Mouse (Mus musculus) embryo, embryonic 9.5 days (tissue): Measurements from ENCODE around the gene Tpx2.

Experiments used
- DNase-seq: peaks from one replicate; pipeline ENCODE4 v3.0.0-alpha.2; 2017; ENCODE audit errors: extremely low spot score

The Tpx2 gene

DNA sequence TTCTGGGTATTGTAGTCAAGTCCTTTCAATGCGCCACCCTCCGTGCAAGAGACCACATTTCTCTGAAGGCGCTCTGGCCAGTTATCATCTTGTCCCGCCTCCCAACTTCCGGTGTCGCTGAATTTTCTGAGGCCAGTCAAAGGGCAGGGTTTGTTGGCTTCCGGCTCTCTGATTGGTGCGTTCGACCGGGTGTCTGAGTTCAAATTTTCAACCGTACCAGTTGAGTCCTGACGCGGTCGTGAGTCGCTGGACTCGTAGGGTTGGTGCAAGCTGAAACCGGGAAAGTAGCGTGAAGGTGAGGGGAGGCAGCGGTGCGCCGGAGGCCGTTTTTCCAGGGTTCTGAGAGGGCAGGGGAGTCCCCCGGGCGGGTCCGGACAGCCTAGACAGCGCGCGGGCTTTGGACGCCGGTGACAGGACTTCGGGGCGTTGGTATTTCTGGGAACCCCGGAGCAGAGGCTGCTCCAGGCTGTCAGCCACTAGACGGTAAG, at the start of gene Tpx2:
Tpx2 (plus strand) TSS at position 150 of the 488 bp plus-strand sequence.
- peak; percentile 99 for DNase-seq

DNA sequence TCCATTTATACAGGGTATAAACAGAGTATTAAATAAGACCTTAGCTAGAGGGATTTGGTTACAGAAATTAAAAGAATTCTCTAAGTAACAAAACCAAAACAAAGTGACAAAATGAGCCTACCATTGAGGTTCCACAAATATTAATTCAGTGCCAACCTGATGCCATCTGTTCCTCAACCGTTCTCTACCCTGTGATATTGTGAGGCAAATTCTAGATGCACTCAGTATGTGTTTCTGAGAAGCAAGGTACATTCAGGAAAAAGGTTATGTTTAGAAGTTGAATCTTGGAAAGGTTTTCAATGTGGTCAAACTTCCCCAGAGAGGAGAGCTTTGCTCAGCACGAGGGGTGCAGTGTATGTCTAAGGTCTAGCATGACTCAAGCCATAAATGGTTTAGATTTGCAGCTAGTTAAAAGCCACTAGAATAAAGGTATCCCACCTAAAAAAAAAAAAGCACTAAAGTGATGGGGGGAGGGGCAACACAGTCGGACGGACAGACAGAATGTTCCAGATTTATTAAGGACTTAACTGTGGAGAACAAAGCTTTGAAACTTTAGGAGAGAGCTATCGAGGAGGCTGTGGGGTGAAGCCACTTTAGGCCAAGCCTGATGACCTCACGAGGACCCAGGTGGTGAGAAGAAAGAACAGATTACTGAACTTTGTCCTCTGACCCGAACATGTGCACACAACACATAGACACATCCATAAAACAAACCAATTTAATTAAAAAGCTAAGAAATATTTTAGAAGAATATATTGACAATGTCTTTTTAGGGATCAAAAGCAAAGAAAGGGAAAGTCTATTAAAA, 47.6 kb upstream of the Tpx2 start:
- no peak for DNase-seq

DNA sequence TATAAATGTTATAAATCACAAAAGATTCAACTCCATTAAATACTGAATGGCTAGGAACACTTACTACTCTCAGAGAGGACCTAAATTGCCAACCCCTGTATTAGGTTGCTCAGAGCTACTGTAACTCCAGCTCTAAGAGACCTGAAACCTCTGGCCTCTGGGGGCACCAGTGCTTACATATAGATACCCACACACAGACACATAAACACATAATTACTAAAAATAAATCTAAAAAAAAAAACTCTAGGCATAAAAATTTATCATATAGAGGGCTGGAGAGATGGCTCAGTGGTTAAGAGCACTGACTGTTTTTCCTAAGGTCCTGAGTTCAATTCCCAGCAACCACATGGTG, 47.0 kb upstream of the Tpx2 start:
- no peak for DNase-seq

DNA sequence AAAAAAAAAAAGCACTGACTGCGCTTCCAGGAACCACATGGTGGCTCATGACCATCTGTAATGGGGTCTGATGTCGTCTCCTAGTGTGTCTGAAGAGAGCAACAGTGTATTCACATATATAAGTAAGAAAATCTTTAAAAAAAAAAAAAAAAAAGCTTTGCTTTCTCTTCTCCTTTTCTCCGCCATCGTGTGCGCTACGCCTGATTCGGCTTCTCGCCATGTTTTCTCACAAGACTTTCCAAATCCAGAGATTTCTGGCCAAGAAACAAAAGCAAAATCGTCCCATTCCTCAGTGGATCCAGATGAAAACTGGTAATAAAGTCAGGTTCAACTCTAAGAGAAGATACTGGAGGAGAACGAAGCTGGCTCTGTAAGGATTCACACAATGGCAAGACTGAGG, 45.5 kb upstream of the Tpx2 start:
- no peak for DNase-seq

DNA sequence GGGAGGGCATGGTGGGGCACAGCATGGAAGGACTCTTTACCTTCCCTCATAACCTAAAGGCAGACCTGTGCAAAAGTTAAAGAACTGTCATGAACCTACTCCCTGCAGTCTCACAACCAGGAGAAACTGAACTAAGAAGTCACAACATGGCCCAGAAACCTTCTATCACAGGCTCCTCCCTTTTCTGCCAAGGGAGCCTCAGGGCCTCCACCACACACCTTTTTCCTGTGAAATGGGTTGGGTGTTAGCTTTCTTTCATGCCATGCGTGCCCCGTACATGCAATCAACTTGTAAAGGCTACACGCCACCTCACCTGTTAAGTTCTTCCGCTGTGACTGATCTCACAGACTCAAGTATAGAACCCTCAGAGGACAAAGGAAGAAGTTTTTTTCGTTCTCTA, 44.7 kb upstream of the Tpx2 start:
- no peak for DNase-seq

DNA sequence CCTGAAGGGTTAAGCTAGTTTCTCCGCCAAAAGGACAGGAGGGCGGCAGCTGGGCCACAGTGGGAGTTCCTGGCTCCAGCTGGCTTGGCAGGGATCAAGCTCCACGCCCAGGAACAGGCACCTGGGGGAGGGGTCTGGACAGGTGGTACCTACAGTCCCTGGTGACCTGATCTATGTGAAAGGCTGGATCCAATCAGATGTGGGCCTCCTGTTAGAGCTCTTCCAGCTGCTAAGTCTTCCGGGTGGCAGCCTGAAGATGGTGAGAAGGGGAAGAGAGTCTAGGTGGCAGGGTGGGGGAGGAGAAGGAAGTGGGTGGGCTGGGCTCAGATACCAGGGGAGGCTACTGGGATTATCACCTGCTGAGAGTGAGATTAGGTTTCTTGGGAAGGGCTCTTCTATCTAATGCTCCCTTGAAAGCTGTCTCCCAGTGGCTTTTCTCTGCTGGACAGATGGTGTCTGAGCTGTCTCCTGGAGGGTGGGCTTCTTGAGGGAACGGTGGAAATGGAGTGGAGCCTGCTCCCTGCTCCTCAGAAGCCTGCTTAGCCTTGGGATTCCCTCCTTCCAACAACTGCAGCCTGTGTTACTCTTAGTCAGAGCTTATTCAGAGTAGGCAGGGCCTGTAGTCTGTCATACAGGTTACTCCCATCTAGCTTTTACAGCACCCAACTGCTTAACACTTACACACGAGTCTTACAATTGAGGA, 43.2 kb upstream of the Tpx2 start:
- no peak for DNase-seq

DNA sequence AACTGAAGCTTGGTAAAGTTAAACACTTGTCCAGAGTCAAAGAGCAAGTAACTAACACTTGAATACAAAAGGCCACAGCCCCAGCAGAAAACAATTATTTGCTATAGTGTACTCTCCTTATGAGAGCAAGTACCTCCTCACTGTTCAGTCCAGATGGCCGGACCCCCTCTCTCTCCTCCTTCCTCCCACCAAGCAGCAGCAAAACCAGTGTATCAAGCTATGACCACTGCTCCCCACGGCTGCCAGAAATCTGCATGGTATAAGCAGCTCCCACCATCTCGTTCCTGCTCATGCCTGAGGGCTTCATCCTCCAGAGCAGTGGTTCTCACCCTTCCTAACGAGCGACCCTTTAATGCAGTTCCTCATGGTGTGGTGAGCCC, 42.7 kb upstream of the Tpx2 start:
- DNase-seq, result no peak

DNA sequence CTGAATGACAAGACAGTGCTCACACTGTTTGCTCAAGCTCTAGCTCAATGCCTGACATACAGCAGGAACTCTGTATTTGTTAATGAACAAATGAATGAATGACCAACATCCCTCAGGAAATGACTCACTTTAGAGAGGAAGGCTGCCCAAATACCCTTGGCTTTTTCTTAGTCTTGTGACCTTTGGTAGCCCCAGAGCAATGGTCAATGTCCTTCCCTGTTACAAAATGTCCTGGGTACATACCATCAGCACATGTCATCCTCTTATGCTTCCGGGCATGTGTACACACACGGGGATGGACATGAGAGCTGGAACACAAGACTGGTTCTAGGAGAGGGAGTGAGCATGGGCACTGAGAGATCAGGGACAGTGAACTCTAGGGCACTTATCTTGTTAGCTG, 41.7 kb upstream of the Tpx2 start:
- no peak for DNase-seq

DNA sequence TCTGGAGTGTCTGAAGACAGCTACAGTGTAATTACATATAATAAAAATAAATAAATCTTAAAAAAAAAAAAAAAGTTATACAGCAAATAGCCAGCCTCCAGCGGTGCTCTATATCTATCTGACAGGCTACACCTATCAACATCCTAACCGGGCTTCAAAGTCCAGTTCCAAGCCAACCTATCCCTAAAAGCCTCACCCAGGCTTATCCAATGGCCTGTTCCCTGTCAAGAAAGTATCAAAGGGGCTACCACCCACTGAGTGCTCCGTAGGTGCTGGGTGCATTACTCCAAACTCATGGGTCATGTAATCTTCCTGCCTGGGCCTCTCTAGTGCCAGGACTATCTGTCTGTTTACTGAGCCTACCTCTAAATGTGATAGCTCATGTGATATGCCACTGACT, 39.6 kb upstream of the Tpx2 start:
- DNase-seq, result no peak

DNA sequence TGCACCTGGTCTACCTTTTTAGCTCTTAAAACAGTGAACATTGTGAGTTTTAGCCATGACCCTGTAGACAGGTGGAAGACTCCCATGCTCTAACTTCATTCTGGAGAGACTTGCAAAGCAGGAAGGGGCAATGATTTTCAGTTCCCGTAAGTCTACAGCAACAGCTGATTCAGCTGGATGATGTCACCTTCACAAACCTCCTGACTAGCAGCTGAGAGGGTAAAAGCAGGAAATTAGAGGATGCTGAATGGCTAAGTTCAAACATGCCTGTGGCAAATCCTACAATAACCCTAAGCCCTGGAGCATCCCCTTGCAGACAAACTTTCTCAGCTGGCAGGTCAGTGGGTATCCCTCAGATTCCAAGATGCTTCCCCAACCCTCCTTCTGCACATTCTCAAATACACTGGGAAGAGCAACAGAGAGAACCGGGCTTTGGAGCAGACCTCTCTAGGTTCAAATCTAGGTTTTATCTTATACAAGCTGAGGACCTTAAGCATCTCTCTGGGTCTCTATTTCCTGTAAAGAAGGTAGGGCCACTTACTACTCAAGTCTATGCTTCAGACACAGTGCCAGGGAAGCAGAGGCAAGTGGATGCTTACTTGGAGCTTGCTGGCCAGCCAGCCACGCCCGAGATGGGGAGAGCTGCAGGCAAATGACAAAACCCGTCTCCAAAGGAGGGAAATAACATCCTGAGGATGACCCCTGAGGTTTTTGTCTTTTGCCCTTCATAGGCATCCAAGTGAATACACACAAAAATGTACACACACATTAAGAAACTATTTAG, 37.4 kb upstream of the Tpx2 start:
- DNase-seq, result no peak

DNA sequence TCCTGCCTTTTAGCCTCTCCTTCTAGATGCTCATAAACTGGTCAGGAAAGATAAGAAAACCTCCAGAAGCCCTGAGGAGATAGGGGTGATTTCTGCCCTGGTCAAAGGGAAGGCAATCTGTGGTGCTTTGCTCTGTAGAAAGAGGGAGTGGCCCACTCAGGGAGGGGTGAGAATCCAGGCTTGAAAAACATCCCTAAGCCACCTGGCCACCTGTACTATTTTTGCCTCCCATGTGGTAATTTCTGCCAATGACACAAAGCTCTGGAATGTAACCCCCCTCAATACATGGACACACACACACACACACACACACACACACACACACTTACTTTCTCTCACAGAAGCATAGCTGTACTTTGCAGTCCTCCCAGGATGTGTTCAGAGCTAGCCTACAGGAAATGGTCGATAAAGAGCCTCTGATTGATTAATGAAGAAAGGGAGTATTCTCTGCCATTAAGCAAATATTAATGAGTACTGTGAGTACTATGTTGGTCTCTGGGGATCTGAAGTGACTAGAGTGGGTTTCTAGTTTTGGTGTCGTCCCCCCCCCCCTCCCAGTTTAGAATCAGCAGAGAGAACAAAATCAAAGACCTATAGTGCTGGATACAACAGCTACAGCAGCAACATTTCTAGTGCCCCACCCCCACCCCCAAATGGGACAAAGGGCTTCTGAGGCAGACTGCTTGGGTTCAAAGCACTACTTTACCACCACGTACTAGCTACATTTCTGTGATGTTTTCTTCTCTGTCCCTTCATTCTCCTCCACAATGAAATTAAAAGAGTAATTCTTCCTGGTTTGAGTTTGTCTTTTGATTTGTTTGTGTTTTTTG, 36.2 kb upstream of the Tpx2 start:
- no peak for DNase-seq

DNA sequence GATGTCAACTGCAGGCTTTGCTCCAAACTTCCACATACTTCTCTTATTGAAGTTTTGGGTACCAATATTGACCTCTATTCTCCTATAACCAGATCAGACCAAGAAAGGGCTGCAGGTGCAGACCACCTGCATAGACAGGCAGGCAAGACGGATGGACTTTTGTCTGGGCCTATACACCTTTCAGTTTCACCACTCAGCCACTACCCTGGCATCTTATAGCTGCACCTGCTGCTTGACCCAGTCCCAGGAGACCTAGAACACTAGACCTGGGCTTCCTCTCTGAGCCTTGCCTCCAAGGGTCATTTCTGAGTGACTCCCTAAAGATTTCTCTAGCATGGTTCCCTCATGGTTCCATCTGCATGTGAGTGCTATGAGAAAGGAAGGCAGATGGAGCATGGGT, 34.5 kb upstream of the Tpx2 start:
- no peak for DNase-seq

DNA sequence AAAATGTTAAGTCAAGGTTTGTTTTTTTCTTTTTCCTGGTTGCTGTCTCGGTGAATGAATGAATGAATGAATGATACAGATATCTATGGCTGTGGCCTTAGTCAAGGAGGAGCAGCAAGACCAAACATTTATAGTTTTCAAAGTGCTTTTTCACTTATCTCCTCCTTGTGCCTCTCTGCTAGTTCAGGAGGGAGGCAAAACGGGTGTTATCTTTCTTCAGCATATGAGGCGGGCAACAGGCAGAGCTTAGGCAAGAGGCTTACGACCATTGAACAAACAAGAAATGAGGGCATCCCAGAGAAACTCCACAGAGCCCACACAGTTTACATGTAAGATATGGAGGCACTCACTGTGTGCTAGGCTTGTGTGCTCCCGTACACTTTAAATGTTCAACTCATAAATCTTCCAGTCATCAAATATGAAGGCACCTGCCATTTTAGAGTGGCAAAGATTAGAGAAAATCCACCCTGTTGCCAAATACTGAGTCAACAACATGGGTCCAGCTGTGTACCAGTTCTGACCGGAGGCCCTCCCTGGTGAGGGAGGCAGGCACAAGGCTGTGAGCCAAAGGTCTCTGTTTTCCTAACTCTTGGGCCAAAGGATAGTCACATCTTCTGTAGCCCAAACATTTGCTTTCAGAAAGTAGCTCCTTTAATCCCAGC, 33.4 kb upstream of the Tpx2 start:
- DNase-seq, result no peak

DNA sequence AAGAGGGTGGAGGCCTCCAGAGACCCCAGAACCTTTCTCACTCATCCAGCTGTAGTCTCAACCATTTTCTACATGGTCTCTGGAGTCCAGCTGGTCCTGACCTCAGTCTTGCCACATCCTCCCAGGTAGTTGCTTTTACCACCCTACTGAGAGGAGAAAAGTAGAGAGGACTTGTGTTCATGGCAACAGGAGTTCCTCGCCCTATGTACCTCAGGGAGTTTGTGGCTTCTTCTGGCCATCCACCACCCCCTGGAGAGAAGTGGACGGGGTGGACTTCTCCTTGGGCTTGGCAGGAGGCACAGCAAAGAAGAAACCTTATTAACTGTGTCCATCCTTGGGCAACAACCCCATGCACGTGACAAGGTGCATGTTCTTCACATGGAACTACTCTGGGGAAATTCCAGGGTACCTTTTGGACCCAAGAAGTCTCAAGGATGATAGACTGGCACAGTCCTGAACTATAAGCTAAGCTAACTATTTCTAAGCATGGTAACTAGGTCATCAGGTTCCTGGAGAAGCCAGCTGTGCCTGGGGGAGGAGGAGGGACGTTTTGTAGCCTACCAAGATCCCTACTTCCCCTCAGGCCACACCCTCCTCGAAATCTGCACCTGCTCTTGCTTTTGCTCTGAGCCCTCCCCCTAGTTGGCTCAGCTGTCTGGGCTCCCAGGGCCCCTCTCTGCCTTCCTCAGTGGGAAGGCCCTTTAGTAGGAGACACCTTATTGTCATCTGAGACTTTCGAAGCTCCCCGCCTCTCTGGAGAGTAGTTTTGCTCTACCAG, 31.7 kb upstream of the Tpx2 start:
- DNase-seq, result no peak

DNA sequence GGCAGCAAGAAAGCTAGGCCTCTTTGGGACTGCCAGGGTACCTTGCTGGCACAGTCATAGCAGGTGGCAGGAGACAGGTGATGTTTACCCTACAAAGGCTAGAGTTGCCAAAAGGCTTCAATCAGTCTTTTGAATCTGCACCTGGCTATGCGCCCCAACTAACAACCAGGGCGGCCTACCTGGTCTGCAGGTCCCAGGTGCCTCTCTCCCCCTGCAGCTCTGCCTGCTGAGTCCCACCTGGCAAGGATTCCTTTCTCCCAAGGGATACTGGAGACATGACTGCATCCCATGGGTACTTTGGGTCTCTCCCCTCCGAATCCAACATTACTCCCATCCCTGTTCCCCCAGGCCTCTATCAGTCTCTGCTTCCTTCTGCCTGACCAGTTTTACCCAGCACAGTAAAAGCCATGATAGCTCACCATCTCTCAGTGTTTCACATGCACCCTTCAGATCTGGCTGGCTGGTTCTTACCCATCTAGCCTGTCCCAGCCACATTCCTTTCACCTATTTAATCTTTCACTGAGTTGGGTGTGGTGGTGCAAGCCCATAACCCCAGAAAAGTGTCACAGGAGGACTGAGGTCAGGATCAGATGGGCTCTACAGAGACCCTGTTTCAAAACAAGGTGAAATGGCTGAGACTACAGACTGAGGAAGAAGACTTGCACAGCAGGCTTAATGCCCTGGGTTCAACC, 31.0 kb upstream of the Tpx2 start:
- DNase-seq, result no peak

DNA sequence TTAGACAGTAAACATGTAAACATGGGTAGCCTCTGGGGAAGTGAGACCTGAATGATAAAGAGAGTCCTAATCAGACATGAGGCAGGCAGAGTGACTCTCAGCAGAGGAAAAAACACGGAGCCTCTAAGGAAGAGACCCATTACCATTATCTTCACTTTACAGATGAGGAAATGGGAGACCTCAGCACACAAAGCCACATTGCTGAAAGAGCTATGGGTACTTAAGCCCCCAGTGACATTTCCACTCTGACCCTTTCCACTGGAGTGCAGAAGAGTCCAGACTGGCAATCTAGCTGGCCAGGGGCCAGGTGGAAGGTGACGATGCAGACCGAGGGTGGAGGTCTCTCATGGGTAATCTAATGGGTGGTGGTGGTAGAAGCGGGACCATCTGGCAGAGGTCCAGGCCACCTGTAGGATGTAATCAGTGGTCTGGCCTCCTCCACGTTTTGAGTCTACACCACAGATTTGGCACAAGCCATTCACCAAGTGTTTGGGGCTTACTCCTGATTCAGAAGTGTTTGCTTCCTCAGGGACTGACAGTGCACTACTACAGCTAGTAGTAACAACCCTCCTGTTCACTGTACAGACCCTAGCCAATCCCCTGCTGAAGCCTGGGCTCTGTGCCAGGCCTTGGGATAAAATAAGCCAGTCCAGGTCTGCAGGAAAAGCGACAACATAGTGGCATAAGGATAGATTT, 30.0 kb upstream of the Tpx2 start:
- no peak for DNase-seq

DNA sequence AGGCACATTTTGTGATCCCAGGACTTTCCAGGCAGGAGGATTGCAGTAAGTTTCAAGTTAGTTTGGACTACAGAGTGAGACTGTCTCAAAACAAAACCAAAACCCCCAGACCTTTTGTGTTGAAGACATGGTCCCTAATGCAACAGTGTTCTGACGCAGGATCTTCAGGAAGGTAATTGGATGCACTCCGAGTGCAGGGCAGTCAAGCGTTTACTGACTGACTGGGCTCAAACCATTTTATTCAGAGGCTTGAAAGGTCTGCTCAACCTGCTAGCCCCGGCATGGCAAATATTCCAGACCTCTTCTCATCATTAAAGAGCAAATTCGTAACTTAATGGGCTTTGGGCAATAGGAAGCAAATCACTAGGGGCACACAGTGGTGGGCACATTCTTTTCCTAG, 29.1 kb upstream of the Tpx2 start:
- no peak for DNase-seq

DNA sequence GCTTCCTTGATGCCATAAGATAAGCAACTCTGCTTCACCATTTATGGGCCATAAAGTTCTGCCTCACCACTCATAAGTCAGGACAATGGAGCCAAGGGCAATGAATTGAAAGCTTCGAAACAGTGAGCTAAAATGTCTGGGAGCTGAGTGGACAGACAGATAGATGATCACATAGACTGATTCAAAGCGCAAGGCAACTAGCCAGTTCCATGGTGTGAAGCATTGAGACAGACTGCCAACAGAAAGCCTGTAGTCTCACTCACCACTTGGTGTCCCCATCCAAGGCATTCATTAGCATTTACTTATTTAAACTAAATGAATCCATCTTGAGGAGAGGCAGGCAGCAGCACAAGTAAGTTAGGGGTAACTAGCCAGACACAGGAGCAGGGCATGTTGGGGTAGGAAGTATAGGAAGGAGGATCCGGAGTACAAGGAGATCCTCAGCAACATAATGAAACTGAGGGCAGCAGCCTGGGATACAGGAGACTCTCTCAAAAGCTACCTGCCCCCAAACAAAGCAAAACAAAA, 28.6 kb upstream of the Tpx2 start:
- DNase-seq, result no peak

DNA sequence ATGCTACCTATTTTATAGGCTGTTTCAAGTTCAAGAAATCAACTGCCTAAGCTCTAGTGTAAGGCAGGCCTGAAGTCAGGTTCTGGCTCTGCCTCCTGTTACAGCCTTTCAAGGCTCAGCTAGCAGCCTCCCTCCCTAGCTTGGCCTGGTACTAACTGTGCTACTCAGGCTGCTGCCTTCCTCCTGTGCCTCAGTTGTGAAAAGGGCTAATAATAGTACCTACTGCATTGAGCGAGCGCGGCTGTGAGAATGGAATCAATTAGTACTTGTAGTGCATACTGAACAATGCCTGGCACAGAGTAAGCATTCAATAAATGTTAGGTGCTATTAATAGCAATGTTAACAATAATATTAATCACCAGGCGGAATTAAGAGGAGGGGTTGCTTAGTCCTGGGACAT, 27.8 kb upstream of the Tpx2 start:
- no peak for DNase-seq
